ENCODE assay signal across 18 mouse cellular contexts in the genomic region with DNA sequence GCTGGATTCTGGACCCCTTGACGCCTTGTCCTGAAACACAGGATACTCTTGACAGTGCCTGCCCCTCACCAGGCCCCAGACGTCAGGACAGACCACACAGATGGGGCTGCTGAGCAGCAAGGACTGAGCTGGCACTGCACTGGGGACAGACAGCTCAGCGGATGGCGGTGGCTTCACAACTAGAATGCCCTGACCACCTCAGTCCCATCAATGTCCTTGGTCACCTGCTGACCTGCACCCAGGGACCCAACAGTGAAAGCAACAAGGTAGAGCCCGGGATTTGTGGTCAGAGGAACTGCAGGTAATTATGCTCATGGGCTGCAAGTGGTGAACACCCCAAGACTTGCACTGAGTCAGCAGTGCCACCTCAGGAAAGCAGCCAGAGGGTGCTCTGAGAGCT.
"Had no signal": no experiment of that assay in that cellular context is flagged by ENCODE, and none has a peak within 500 bp of the region (broad histone marks: within the 10 kb centered on the region; RNA-seq: fewer than 3 reads in every experiment).

No protein-coding gene starts in this region.

- H3K4me3 ChIP-seq: hindbrain, embryonic 13.5 days; hindbrain, embryonic 15.5 days; limb, embryonic 12.5 days; limb, embryonic 15.5 days; liver, embryonic 12.5 days had no signal

- DNase-seq: forebrain, postnatal 0 days; gastrocnemius, postnatal 14 days; gastrocnemius, postnatal 36 days; heart, adult 18-20 months; heart, postnatal 10 days; kidney, adult 11 months; kidney, adult 8-10 months; kidney, postnatal 14 days; kidney, postnatal 36 days; layer of hippocampus, adult 9-11 months; layer of hippocampus, postnatal 36 days; left cerebral cortex, postnatal 4 days had no signal

- H3K27me3 ChIP-seq: hindbrain, embryonic 13.5 days; hindbrain, embryonic 15.5 days; limb, embryonic 12.5 days; limb, embryonic 15.5 days; liver, embryonic 12.5 days had no signal

- H3K4me2 ChIP-seq: heart, embryonic 11.5 days; hindbrain, embryonic 13.5 days; hindbrain, embryonic 15.5 days; limb, embryonic 12.5 days; limb, embryonic 15.5 days; liver, embryonic 12.5 days had no signal
